In genomic region chr11:71745875-71746274, GRCm38 (mm10) we compare ENCODE assay signal across 16 mouse cellular contexts.
DNase-seq lines count a peak whose midpoint lies in the region.
"Had no signal": no experiment of that assay in that cellular context is flagged by ENCODE, and none has a peak within 500 bp of the region (broad histone marks: within the 10 kb centered on the region; RNA-seq: fewer than 3 reads in every experiment).

No protein-coding gene starts in this region.

- peak; percentile 53 to 61 for DNase-seq in cerebellum, adult 18-20 months
- DNase-seq in cerebellum, adult 11 months: no peak
- peak; percentile 54 to 68 for DNase-seq in frontal cortex, postnatal 36 days (ENCODE audit: low spot score in 2 of 2)
- DNase-seq in frontal cortex, postnatal 25 days (ENCODE audit: low spot score in 2 of 2): no peak
- peak; percentile 50 to 64 for DNase-seq in right cerebral cortex, adult 2 months (ENCODE audit: low spot score in 2 of 2)
- no peak for DNase-seq in right cerebral cortex, postnatal 4 days
- no peak for DNase-seq in urinary bladder, adult 18-20 months (ENCODE audit: low spot score in 2 of 2)
- no peak for DNase-seq in embryo, embryonic 10.5 days (ENCODE audit: low spot score)
- DNase-seq: adrenal gland, adult 8-10 months; forebrain, postnatal 0 days; heart, postnatal 4 days; kidney, adult 2 months; lung, adult 18-20 months; lung, postnatal 10 days; thymus, adult 18-20 months; thymus, postnatal 36 days had no signal

Comparison
In these comparisons a context has a peak if more than half of its experiments do, and no peak if none do; other contexts are left out.
1. DNase-seq: peak in cerebellum, adult 18-20 months (2 of 2), frontal cortex, postnatal 36 days (2 of 2) and right cerebral cortex, adult 2 months (2 of 2); none in cerebellum, adult 11 months (single experiment), frontal cortex, postnatal 25 days (0 of 2), right cerebral cortex, postnatal 4 days (single experiment), urinary bladder, adult 18-20 months (0 of 2) and embryo, embryonic 10.5 days (single experiment).